Mouse (Mus musculus) yolk sac, embryonic 10.5 days (tissue): Measurements from ENCODE around the gene Med22.
A peak's percentile ranks its signal among the peaks of the same experiment; 100 is the strongest.
"Not testable (repeated sequence)": the region's sequence is repeated elsewhere in the genome, so short reads cannot be mapped to it uniquely, and the experiment has no call there.

Source experiments
- DNase-seq: peaks from one replicate; pipeline ENCODE4 v3.0.0-alpha.2; 2017; ENCODE audit warnings: low spot score

Gene Med22

GRCm38 (mm10) chr2:26915927-26916728 lies 5.7 kb upstream of the Med22 start, which contains the start of the genes Surf2 and Surf1:
TSS of gene Surf2 (plus strand) at chr2:26916367.
TSS of gene Surf1 (minus strand) at chr2:26916530.
- peak; percentile 87 for DNase-seq

- no peak for DNase-seq
These were observed 3.9 kb upstream of the Med22 start for GRCm38 (mm10) chr2:26914148-26914941.

- no peak for DNase-seq
These were observed 3.1 kb upstream of the Med22 start for GRCm38 (mm10) chr2:26913416-26914147.

GRCm38 (mm10) chr2:26912253-26912770 lies 1.8 kb upstream of the Med22 start:
- no peak for DNase-seq

- no peak for DNase-seq
These were observed 703 bp upstream of the Med22 start for GRCm38 (mm10) chr2:26910994-26911765.

GRCm38 (mm10) chr2:26909387-26909784 lies 1.1 kb downstream of the Med22 start:
- no peak for DNase-seq

- no peak for DNase-seq
These were observed 1.6 kb downstream of the Med22 start for GRCm38 (mm10) chr2:26908710-26909386.

GRCm38 (mm10) chr2:26907109-26907508 lies 3.4 kb downstream of the Med22 start:
- DNase-seq, result no peak

- DNase-seq, result no peak
These were observed 4.0 kb downstream of the Med22 start for GRCm38 (mm10) chr2:26906431-26906830.

GRCm38 (mm10) chr2:26905936-26906335 lies 4.5 kb downstream of the Med22 start:
- no peak for DNase-seq

- no peak for DNase-seq
These were observed 7.2 kb downstream of the Med22 start for GRCm38 (mm10) chr2:26903311-26903710.

GRCm38 (mm10) chr2:26902467-26903220 lies 7.8 kb downstream of the Med22 start, which contains the start of gene Surf6:
TSS of gene Surf6 (minus strand) at chr2:26902879.
- DNase-seq, result peak; percentile 98

- DNase-seq, result no peak
These were observed 8.6 kb downstream of the Med22 start for GRCm38 (mm10) chr2:26901834-26902400.

GRCm38 (mm10) chr2:26900731-26901130 lies 9.7 kb downstream of the Med22 start:
- no peak for DNase-seq

- DNase-seq, result no peak
These were observed 14.6 kb downstream of the Med22 start for GRCm38 (mm10) chr2:26895898-26896297.

- not testable (repeated sequence) for DNase-seq
These were observed 24.3 kb downstream of the Med22 start for GRCm38 (mm10) chr2:26886170-26886569.

- not testable (repeated sequence) for DNase-seq
These were observed 24.9 kb downstream of the Med22 start for GRCm38 (mm10) chr2:26885541-26885940.

GRCm38 (mm10) chr2:26878571-26878970 lies 31.9 kb downstream of the Med22 start:
- DNase-seq, result no peak

- DNase-seq, result no peak
These were observed 39.8 kb downstream of the Med22 start for GRCm38 (mm10) chr2:26870666-26871065.

GRCm38 (mm10) chr2:26864879-26865278 lies 45.6 kb downstream of the Med22 start, which contains the start of gene Abo:
TSS of gene Abo (minus strand) at chr2:26864979.
- DNase-seq, result no peak
